Mouse (Mus musculus): ENCODE measurements around the gene Il17ra. TPM values are rescaled to one million over a fixed set of nuclear protein-coding genes. Genes with fewer than 3 reads are reported as not detected.

Il17ra gene
- polyA plus RNA-seq, 2 experiments, result 3.6 to 6.0 TPM

GRCm38 (mm10) chr6:120532594-120532993 lies 69.5 kb downstream of the Il17ra start:
- 60% methylated on average over 1 of the region's 1 CpGs for WGBS (ENCODE audit: insufficient replicate concordance)
- peak overlapping the region; percentile 74 for H3K4me2 ChIP-seq (ENCODE audit: low read depth)
- no peaks in the 10 kb centered on the region for H3K36me3 ChIP-seq (replicated peaks; ENCODE audit: control insufficient read depth, insufficient read depth, low read depth)
- H3K9me3 ChIP-seq (ENCODE audit: control insufficient read depth, low read length), result no peaks in the 10 kb centered on the region
- no peak overlapping the region for H3K27ac ChIP-seq
- no peak overlapping the region for H3K9ac ChIP-seq (replicated peaks)
- TF ChIP-seq EP300 (IDR thresholded peaks at IDR 0.05; ENCODE audit: low read depth) (no peak), CTCF (IDR thresholded peaks at IDR 0.05; ENCODE audit: low read depth) (no peak)
- H3K4me3 ChIP-seq (ENCODE audit: insufficient read depth in 1 of 2, low read depth in 2 of 2, low read length in 2 of 2), result no peak overlapping the region
- ATAC-seq (ENCODE audit: insufficient read depth) (no peak), DNase-seq (ENCODE audit: low read depth in 3 of 3, low spot score in 3 of 3) (no peak)
- peaks cover 11 to 17% of the 10 kb centered on the region in 2 experiments for H3K4me1 ChIP-seq (replicated peaks; ENCODE audit: control insufficient read depth in 2 of 2, insufficient read depth in 2 of 2, low read length in 1 of 2)
- H3K27me3 ChIP-seq (ENCODE audit: control insufficient read depth, insufficient read depth, low read length), result no peaks in the 10 kb centered on the region

GRCm38 (mm10) chr6:120536337-120536736 lies 73.3 kb downstream of the Il17ra start:
- H3K9ac ChIP-seq (replicated peaks), result no peak overlapping the region
- no peak for ATAC-seq (ENCODE audit: insufficient read depth)
- 63% methylated on average over 2 of the region's 2 CpGs for WGBS (ENCODE audit: insufficient replicate concordance)

More at GRCm38 (mm10) chr6:120536337-120536736, 73.3 kb downstream of the Il17ra start:
- Histone ChIP-seq H3K4me1 (replicated peaks; ENCODE audit: control insufficient read depth in 2 of 2, insufficient read depth in 2 of 2, low read length in 1 of 2) (peaks cover 0 to 11% of the 10 kb centered on the region in 2 experiments; a peak in 3 of 4 replicates), H3K9me3 (ENCODE audit: control insufficient read depth, low read length) (no peaks in the 10 kb centered on the region), H3K27me3 (ENCODE audit: control insufficient read depth, insufficient read depth, low read length) (no peaks in the 10 kb centered on the region), H3K4me3 (ENCODE audit: insufficient read depth in 1 of 2, low read depth in 2 of 2, low read length in 2 of 2) (no peak overlapping the region), H3K36me3 (replicated peaks; ENCODE audit: control insufficient read depth, insufficient read depth, low read depth) (no peaks in the 10 kb centered on the region), H3K4me2 (ENCODE audit: low read depth) (no peak overlapping the region), H3K27ac (no peak overlapping the region)
- DNase-seq (ENCODE audit: low read depth in 3 of 3, low spot score in 3 of 3), result no peak
- TF ChIP-seq CTCF (IDR thresholded peaks at IDR 0.05; ENCODE audit: low read depth) (peak; percentile 57), EP300 (IDR thresholded peaks at IDR 0.05; ENCODE audit: low read depth) (no peak)

Other genes with a start within 250 kb of the Il17ra start
- not detected in 2 replicates for gene D330020A13Rik, start 168.9 kb upstream of the Il17ra start, polyA plus RNA-seq (2012; rRNA removed)
- gene D330020A13Rik, start 168.9 kb upstream of the Il17ra start, polyA plus RNA-seq (2014; fragmentation: Nextera tagmentation; extraction: Ambion mirVana), result not detected in 2 replicates
- 0.11 and 0.13 TPM in 2 replicates for gene B4galnt3, start 168.7 kb upstream of the Il17ra start, polyA plus RNA-seq (2012; rRNA removed)
- 0.06 and 0.18 TPM in 2 replicates for gene B4galnt3, start 168.7 kb upstream of the Il17ra start, polyA plus RNA-seq (2014; fragmentation: Nextera tagmentation; extraction: Ambion mirVana)
- 2.7 and 3.8 TPM in 2 replicates for gene Kdm5a, start 99.1 kb upstream of the Il17ra start, polyA plus RNA-seq (2012; rRNA removed)
- 16.6 and 17.6 TPM in 2 replicates for gene Kdm5a, start 99.1 kb upstream of the Il17ra start, polyA plus RNA-seq (2014; fragmentation: Nextera tagmentation; extraction: Ambion mirVana)
- 6.9 and 11.4 TPM in 2 replicates for gene Ccdc77, start 98.9 kb upstream of the Il17ra start, polyA plus RNA-seq (2012; rRNA removed)
- 14.1 and 16.3 TPM in 2 replicates for gene Ccdc77, start 98.9 kb upstream of the Il17ra start, polyA plus RNA-seq (2014; fragmentation: Nextera tagmentation; extraction: Ambion mirVana)
- gene Tmem121b, start 30.6 kb downstream of the Il17ra start, polyA plus RNA-seq (2012; rRNA removed), result 0.01 and 0.04 TPM in 2 replicates
- 0.04 TPM in 1 of 2 replicates, not detected in the other for gene Tmem121b, start 30.6 kb downstream of the Il17ra start, polyA plus RNA-seq (2014; fragmentation: Nextera tagmentation; extraction: Ambion mirVana)
- 8.4 and 8.8 TPM in 2 replicates for gene Hdhd5, start 68.1 kb downstream of the Il17ra start, polyA plus RNA-seq (2012; rRNA removed)
- gene Hdhd5, start 68.1 kb downstream of the Il17ra start, polyA plus RNA-seq (2014; fragmentation: Nextera tagmentation; extraction: Ambion mirVana), result 5.6 and 6.1 TPM in 2 replicates
- gene Cecr2, start 203.1 kb downstream of the Il17ra start, polyA plus RNA-seq (2012; rRNA removed), result 5.5 and 6.2 TPM in 2 replicates
- 7.1 and 8.2 TPM in 2 replicates for gene Cecr2, start 203.1 kb downstream of the Il17ra start, polyA plus RNA-seq (2014; fragmentation: Nextera tagmentation; extraction: Ambion mirVana)